Mouse (Mus musculus) liver, postnatal 0 days (tissue): ENCODE data around the gene Nr4a3.

Source experiments
- CTCF ChIP-seq: sonication (generic); IDR thresholded peaks from 2 replicates; pipeline ENCODE4 v1.5.1; 2016; ENCODE audit warnings: antibody characterized with exemption, low read depth
- EP300 ChIP-seq: IDR thresholded peaks from 2 replicates; pipeline ENCODE4 v1.6.1; 2016; ENCODE audit warnings: antibody characterized with exemption, low read depth, mild to moderate bottlenecking

GRCm38 (mm10) chr4:48078213-48078612 lies 33.3 kb downstream of the Nr4a3 start:
- TF ChIP-seq EP300 (no peak), CTCF (no peak)
